Mouse (Mus musculus): ENCODE results near the gene Inpp5b.

DNA sequence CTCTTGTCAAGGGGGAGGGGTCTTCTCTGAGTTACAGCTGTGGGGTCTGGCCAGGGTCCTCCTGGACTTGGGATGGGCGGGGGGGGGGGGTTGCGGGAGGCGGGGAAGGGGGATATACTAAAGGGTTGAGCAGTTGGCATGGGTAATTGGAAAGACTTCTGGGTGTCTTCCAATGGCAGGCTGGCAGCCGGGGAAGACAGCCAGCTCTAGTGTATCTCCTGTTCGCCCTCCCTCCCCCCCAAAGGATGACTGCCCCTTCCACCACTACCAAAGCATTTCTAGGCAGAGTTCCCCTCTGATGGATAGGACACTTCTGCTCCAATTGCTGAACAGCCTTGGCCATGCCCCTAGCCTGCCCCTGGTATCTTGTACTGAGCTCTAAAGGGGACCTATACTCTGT is 39.7 kb upstream of the Inpp5b start:
- TF ChIP-seq GATA1 (IDR thresholded peaks at IDR 0.05; ENCODE audit: low read length): no peak
- no peak for TF ChIP-seq TAL1 (IDR thresholded peaks at IDR 0.05; ENCODE audit: low read length)
